20 mouse cellular contexts compared by ENCODE assay signal in genomic region chr10:21391286-21391685, GRCm38 (mm10). TPM values are rescaled to one million over a fixed set of nuclear protein-coding genes. Genes with fewer than 3 reads are reported as not detected.
"Had no signal": no experiment of that assay in that cellular context is flagged by ENCODE, and none has a peak within 500 bp of the region (broad histone marks: within the 10 kb centered on the region; RNA-seq: fewer than 3 reads in every experiment).

No protein-coding gene starts in this region.

- DNase-seq: liver, postnatal 0 days; lung, adult 2 months; lung, postnatal 14 days; lung, postnatal 36 days; right cerebral cortex, postnatal 14 days; thymus, adult 2 months; thymus, postnatal 25 days; thymus, postnatal 4 days had no signal

- H3K27ac ChIP-seq: lung, embryonic 15.5 days; macrophage; midbrain, embryonic 13.5 days; neural tube, embryonic 12.5 days; stomach, embryonic 15.5 days; stomach, postnatal 0 days had no signal

- ATAC-seq: liver, postnatal 0 days; lung, postnatal 0 days; midbrain, embryonic 13.5 days; midbrain, embryonic 16.5 days had no signal

- H3K9me3 ChIP-seq: lung, embryonic 15.5 days; megakaryocyte, embryonic 14.5 days; midbrain, embryonic 13.5 days; neural tube, embryonic 12.5 days; stomach, embryonic 15.5 days had no signal

- H3K9ac ChIP-seq: liver, postnatal 0 days; lung, embryonic 15.5 days; midbrain, embryonic 13.5 days; neural tube, embryonic 12.5 days; stomach, embryonic 15.5 days had no signal

- H3K4me2 ChIP-seq: lung, embryonic 15.5 days; midbrain, embryonic 11.5 days; midbrain, embryonic 13.5 days; neural tube, embryonic 12.5 days; stomach, embryonic 15.5 days had no signal

- H3K36me3 ChIP-seq: lung, embryonic 15.5 days; midbrain, embryonic 13.5 days; neural tube, embryonic 12.5 days; stomach, embryonic 15.5 days had no signal

- H3K4me3 ChIP-seq: lung, embryonic 15.5 days; megakaryocyte, embryonic 14.5 days; midbrain, embryonic 13.5 days; neural tube, embryonic 12.5 days; stomach, embryonic 15.5 days had no signal

- H3K27me3 ChIP-seq: lung, embryonic 15.5 days; midbrain, embryonic 13.5 days; neural tube, embryonic 12.5 days; stomach, embryonic 15.5 days had no signal

- H3K4me1 ChIP-seq: lung, embryonic 15.5 days; midbrain, embryonic 13.5 days; neural tube, embryonic 12.5 days; stomach, embryonic 15.5 days had no signal

RNA-seq across cellular contexts. Expression of gene Aldh8a1, which starts 14.2 kb away (rescaled TPM):
- total RNA-seq: megakaryocyte progenitor cell, adult 5-6 weeks; monocyte, adult 5-6 weeks had no signal
- polyA plus RNA-seq: macrophage; midbrain, embryonic 11.5 days; midbrain, embryonic 16.5 days had no signal
